Mouse (Mus musculus) limb, embryonic 13.5 days (tissue): ENCODE data around the gene Kat5. TPM values are rescaled to one million over a fixed set of nuclear protein-coding genes. Genes with fewer than 3 reads are reported as not detected.

Experiments used
- ATAC-seq: fragments of 200-750 bp; cut with Nextera tagmentation; 2 replicates; pipeline ENCODE4 v1.8.0; 2017; ENCODE audit warnings: low read depth, moderate number of reproducible peaks, moderate TSS enrichment; ENCODE audit not compliant: low FRiP score
- H3K27ac ChIP-seq: fragments of 300-500 bp; sonication (generic); 2 replicates; pipeline ENCODE4 v1.5.1; 2015; ENCODE audit warnings: inconsistent platforms, mild to moderate bottlenecking, moderate library complexity
- H3K27me3 ChIP-seq: fragments of 300-500 bp; sonication (generic); 2 replicates; pipeline ENCODE4 v1.6.1; 2015; ENCODE audit warnings: mild to moderate bottlenecking, inconsistent platforms
- H3K36me3 ChIP-seq: fragments of 300-500 bp; sonication (generic); 2 replicates; pipeline ENCODE4 v1.6.1; 2015; ENCODE audit warnings: inconsistent platforms, mild to moderate bottlenecking, moderate library complexity
- H3K4me1 ChIP-seq: fragments of 300-500 bp; sonication (generic); 2 replicates; pipeline ENCODE4 v1.6.1; 2015; ENCODE audit warnings: inconsistent platforms
- H3K4me2 ChIP-seq: fragments of 300-500 bp; sonication (generic); replicated peaks from 2 replicates; pipeline ENCODE4 v1.6.1; 2015; ENCODE audit warnings: inconsistent platforms, mild to moderate bottlenecking, moderate library complexity
- H3K4me3 ChIP-seq: fragments of 300-500 bp; sonication (generic); 2 replicates; pipeline ENCODE4 v1.5.1; 2015; ENCODE audit warnings: moderate library complexity, mild to moderate bottlenecking, inconsistent platforms
- H3K9ac ChIP-seq: fragments of 300-500 bp; sonication (generic); 2 replicates; pipeline ENCODE4 v1.6.1; 2015; ENCODE audit warnings: mild to moderate bottlenecking, inconsistent platforms
- H3K9me3 ChIP-seq: fragments of 300-500 bp; sonication (generic); 2 replicates; pipeline ENCODE4 v1.6.1; 2016; ENCODE audit warnings: inconsistent platforms
- WGBS: fragments of 180-500 bp; shearing (Covaris S2); methylation state at CpG from one replicate; pipeline ENCODE4 v1.1.7; 2015; 5-methylcytosine and 5-hydroxymethylcytosine counted together
- polyA plus RNA-seq: library from polyadenylated mRNA; unstranded; fragments of >200 nt; fragmentation: Nextera tagmentation; extraction: Ambion mirVana; gene quantifications from 2 replicates; pipeline ENCODE4 v1.2.1, GENCODE M21; 2015

Kat5 gene
- polyA plus RNA-seq: 61.5 and 62.7 TPM in 2 replicates

DNA sequence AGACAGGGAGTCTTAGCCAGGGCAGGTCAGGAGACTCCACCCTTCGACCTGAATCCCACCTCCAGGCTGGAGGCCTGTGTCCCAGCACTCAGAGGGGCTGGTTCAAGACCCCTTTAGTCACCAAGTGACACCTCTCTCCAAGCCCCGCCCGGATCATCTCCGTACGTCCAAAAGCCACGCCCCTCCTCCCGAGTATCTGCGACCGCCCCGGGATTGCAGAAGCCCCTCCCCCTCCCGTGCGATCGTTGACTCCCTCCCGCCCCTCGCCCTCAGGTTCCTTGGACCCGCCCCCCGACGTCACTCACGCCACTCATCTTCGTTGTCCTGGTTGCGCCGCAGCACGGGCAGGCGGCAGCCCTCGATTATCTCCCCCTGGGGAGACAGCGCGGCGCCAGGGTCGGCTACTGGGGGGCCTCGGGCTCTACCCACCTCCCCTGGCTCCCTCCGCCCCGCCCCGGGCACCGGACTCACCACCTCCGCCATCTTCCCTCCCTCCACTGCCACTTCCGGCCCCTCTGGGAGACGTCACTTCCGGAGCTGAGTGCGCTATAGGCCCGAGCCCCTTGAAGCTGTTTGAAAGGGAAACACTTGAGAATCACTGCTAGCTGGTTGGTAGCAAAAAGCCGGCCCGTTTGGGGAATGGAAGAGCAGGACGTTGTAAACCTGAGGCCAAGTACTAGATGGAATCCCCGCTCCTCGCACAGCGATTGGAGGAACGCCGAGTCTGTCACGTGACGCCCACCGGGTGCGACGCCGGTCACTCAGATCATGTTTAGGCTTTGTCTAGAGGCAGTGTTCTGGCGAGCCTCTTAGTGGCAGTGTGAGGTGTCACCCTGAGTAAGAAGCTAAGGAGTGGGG lies at the start of gene Kat5:
Kat5 (minus strand) TSS at position 691 of the 858 bp plus-strand sequence.
- under 1% methylated on average over 54 of the region's 55 CpGs for WGBS
- peak within 1 kb of the TSS; percentile 85 for H3K9ac ChIP-seq
- H3K27me3 ChIP-seq: peaks cover 2% of the 10 kb centered on the region; the same call in 1 of the 2 replicates
- peak; percentile 95 for ATAC-seq
- peak within 1 kb of the TSS; percentile 65 for H3K4me3 ChIP-seq
- H3K36me3 ChIP-seq: peaks cover 42% of the 10 kb centered on the region
- no peaks in the 10 kb centered on the region for H3K9me3 ChIP-seq
- H3K27ac ChIP-seq: peak within 1 kb of the TSS; percentile 97
- H3K4me1 ChIP-seq: peaks cover 20% of the 10 kb centered on the region
- H3K4me2 ChIP-seq: peak within 1 kb of the TSS; percentile 81

DNA sequence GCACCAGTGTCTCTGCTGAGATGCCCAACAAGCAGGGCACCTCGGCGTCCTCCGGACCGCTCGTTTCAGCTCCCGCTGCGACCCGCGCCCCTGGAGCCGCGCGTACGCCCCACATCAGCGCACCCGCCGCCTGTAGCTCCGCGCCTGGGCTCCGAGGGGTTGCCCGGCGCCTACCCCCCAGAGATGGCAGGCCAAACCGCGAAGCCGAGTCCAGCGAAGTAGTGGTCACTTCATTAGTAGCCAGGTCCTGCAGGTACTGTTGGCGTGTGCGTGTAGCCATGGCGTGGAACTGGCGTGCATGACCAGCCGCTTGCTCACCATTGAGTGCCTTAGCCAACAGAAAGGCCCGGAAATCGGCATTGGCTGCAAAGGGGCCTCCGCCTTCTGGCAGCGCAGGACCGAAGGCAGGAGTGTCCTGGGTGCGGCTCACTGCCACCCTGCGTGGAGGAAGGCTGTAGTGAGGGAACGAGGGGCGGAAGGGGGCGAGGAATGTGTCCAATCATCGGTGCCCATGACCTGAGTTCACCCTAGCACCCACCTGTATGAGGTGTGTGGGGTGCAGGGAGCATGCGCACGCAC lies 44.8 kb upstream of the Kat5 start:
- ATAC-seq: 0 out of 2 replicates have a peak, but pooled peaks have one; percentile 5
- H3K27ac ChIP-seq: no peak overlapping the region
- peak overlapping the region; percentile 82 for H3K4me2 ChIP-seq
- peak overlapping the region; percentile 60 for H3K9ac ChIP-seq
- peaks cover 46% of the 10 kb centered on the region for H3K36me3 ChIP-seq
- peaks cover 22% of the 10 kb centered on the region for H3K4me1 ChIP-seq
- 10% methylated on average over 43 of the region's 43 CpGs for WGBS
- H3K9me3 ChIP-seq: no peaks in the 10 kb centered on the region
- H3K4me3 ChIP-seq: peak overlapping the region; percentile 48
- H3K27me3 ChIP-seq: peaks cover 31% of the 10 kb centered on the region

DNA sequence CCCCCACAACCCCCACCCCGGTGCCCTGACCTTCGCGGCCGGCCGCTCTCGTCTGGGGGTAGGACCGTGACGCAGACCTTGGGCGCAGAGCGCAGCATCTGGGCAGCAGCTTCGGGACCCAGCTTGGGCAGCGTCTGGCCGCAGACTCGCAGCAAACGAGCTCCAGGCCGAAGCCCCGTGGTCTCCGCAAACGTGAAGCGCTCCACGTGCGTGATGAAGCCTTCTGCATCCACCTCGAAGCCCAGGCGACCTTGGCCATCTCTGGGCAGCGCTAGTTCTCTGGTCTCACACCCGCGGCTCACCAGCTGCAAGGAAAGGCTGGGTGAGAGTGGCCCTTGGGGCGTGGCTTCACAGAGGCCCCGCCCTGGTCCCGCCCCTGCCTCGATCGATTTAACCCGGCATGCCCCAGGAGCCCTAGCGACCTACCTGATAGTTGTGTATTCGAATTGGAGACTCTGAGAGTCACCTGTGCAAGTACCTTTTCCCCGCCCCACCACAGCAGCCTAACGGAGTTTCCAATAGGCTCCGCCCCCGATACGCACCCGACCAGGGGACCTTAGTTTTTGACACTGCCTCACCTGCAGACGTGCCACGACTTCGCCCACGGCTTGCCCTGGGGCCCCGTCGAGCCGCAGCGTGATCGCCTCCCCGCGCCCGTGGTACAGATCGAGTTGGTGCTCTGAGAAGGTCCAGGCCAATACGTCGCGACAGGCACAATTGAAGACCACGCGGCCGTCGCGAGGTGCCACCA lies 44.1 kb upstream of the Kat5 start:
- H3K4me1 ChIP-seq: peaks cover 25% of the 10 kb centered on the region
- H3K27me3 ChIP-seq: peaks cover 31% of the 10 kb centered on the region
- peak overlapping the region; percentile 82 for H3K4me2 ChIP-seq
- H3K9me3 ChIP-seq: no peaks in the 10 kb centered on the region
- 5% methylated on average over 61 of the region's 62 CpGs for WGBS
- no peak overlapping the region for H3K27ac ChIP-seq
- peak overlapping the region; percentile 48 for H3K4me3 ChIP-seq
- H3K36me3 ChIP-seq: peaks cover 40% of the 10 kb centered on the region
- H3K9ac ChIP-seq: peak overlapping the region; percentile 60
- peak; percentile 38; the same call in 1 of the 2 replicates for ATAC-seq

DNA sequence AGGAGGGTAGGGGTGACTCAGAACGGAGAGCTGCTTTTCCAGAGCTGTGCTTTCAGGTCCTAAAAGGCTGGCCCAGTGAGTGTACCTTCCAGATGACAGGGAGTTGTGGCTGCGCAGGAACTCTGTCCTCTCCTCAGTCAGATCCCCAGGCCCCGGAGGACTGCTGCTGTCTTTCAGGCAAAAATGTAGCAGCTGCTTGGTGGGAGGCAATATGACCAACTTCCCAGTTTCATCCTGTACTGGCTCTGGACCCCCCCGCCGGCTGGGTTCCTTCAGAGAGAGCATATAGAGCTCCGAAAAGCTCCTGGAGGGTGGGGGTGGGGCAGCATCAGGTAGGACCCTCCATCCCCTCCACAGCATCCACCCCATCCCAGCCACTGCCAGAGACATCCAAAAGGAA lies 42.5 kb upstream of the Kat5 start:
- H3K4me2 ChIP-seq: no peak overlapping the region
- peaks cover 39% of the 10 kb centered on the region for H3K4me1 ChIP-seq
- H3K27ac ChIP-seq: no peak overlapping the region
- no peak overlapping the region for H3K4me3 ChIP-seq
- 0 out of 2 replicates have a peak overlapping the region, but pooled peaks have one; percentile 31 for H3K9ac ChIP-seq
- WGBS: 78% methylated on average over 6 of the region's 6 CpGs
- no peak for ATAC-seq
- peaks cover 41% of the 10 kb centered on the region for H3K36me3 ChIP-seq
- peaks cover 31% of the 10 kb centered on the region for H3K27me3 ChIP-seq
- H3K9me3 ChIP-seq: no peaks in the 10 kb centered on the region

DNA sequence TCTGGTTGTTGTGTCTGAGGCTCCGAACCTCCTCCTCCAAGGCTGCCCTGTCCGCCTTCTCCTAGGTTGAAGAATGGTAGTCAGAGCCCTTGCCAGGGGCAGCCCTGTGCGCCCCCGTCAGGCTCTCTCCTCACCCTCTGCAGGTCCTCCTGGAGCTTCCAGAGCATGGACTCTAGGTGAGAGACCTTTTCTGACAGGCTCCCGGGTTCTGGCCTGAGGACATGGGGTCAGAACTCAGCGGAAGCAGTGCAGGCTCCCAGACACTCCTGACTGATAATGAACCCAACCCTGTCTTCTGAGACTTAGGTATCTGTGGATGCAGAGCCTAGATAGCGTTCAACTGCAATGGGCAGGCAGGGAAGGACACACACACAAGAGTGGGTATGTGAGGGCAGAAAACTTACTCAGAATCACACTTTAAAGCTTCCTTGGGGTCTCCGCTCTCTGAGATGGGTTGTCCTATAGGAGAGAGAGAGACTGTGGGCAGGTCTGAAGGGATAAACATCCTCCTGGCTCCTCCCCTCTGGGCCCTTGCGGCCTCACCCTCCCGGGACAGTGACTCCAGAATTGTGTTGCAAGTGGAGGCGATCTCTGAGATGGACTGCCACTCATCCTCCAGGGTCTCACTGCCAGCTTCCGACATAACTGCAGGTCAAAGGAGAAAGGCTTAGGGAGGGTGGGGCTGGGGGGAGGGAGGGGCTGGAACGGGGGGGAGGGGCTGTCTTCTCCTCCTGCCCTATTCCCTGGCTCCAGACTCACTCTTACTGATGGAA lies 41.7 kb upstream of the Kat5 start:
- Histone ChIP-seq H3K9ac (no peak overlapping the region), H3K9me3 (no peaks in the 10 kb centered on the region), H3K4me3 (no peak overlapping the region), H3K4me2 (no peak overlapping the region), H3K36me3 (peaks cover 50% of the 10 kb centered on the region), H3K27me3 (peaks cover 31% of the 10 kb centered on the region), H3K4me1 (peaks cover 39% of the 10 kb centered on the region), H3K27ac (no peak overlapping the region)
- no peak for ATAC-seq
- 60% methylated on average over 13 of the region's 13 CpGs for WGBS

DNA sequence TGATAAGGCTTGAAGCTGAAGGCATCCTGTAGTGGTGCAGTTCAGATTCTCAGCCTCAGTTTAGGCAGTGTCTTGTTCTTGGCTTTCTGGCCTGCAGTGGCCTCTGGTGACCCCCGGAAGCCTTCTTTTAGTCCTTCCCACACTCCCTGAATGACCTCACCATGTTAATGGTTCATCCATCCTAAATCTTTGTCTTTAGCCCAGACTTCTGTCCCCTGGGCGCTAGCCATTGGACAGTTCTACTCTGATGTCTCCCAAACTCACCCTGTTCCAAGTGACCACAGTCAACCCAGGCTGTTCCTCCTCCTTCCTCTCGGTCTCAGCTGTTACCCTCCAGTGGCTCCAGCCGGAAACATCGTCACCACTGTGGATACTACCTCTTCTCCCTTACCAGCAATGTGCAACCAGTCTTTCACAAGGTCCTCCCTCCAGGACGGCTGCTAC lies 39.3 kb upstream of the Kat5 start:
- Histone ChIP-seq H3K9me3 (no peaks in the 10 kb centered on the region), H3K27me3 (peaks cover 10% of the 10 kb centered on the region), H3K4me1 (peaks cover 25% of the 10 kb centered on the region), H3K4me2 (peak overlapping the region; percentile 66), H3K9ac (peak overlapping the region; percentile 62), H3K27ac (peak overlapping the region; percentile 61; the same call in 1 of the 2 replicates), H3K36me3 (peaks cover 65% of the 10 kb centered on the region), H3K4me3 (peak overlapping the region; percentile 35)
- WGBS: 75% methylated on average over 6 of the region's 6 CpGs
- ATAC-seq: no peak; the same call in 1 of the 2 replicates

DNA sequence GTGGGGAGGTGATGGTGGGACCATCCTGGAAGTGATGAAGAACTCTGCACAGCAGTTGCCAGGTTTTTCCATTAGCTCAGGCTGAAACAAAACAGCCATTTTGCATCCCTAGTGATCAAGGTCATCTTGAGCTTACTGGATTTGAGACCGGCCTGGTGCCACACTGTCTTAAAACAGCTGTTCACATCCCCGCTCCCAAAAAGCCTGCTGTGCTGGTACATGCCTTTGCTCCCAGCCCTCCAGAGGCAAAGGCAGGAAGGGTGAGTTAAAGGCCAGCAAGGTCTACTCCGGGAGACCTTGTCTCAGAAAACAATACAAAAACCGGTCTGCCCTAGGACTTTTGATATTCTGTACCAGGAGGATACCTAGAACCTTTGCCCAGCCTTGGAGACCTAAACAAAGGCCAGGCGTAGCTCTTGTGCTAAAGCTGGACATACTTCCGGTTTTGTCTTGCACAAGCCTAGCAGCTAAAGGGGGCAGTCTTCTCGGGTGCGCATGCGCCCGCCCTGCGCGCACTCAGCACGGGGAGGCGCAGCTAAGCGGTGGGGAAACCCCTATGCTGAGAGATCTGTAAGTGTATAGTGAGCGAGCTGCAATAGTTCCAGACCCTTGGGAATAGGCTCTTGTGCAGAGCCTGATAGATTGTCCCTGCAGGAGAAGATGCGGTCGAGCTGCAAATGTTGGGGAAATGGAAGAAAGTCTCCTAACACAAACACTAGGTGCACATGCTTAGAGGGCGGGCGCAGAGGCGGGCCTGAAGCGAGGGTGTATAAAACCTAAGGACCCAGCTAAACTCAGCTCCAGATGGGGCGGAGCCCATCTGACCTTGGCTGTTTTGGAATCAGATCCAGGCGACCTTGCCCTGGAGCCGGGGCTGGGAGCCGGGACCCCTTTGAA lies 38.6 kb upstream of the Kat5 start:
- peaks cover 72% of the 10 kb centered on the region for H3K36me3 ChIP-seq
- H3K27ac ChIP-seq: peak overlapping the region; percentile 86
- H3K4me3 ChIP-seq: peak overlapping the region; percentile 35
- H3K27me3 ChIP-seq: peaks cover 3% of the 10 kb centered on the region
- peak; percentile 89 for ATAC-seq
- 12% methylated on average over 26 of the region's 26 CpGs for WGBS
- H3K9ac ChIP-seq: peak overlapping the region; percentile 62
- peak overlapping the region; percentile 66 for H3K4me2 ChIP-seq
- H3K9me3 ChIP-seq: no peaks in the 10 kb centered on the region
- peaks cover 18% of the 10 kb centered on the region for H3K4me1 ChIP-seq

DNA sequence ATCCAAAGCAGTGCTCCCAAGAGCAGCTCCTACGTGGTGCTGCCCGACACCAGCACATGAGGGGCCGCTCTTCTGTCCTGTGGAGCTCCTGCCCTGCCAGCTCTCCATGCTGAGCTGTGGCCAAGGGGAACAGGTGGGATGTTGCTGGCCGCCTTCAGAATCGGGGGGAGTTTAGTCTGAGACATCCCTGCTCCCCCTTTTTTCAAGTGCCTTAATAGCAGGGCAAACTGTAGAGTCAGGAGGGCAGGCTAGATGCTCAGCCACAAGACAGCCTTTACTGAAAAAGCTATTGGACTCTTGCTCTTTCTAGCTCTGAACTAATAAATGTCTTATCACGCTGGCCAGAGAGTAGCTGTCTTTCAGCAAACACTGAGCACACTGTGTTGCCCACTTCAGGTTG lies 37.8 kb upstream of the Kat5 start:
- Histone ChIP-seq H3K4me1 (peaks cover 17% of the 10 kb centered on the region), H3K9ac (no peak overlapping the region), H3K27me3 (no peaks in the 10 kb centered on the region), H3K4me3 (no peak overlapping the region), H3K9me3 (no peaks in the 10 kb centered on the region), H3K4me2 (no peak overlapping the region), H3K27ac (peak overlapping the region; percentile 86; the same call in 1 of the 2 replicates), H3K36me3 (peaks cover 80% of the 10 kb centered on the region)
- no peak for ATAC-seq
- WGBS: 96% methylated on average over 6 of the region's 6 CpGs

DNA sequence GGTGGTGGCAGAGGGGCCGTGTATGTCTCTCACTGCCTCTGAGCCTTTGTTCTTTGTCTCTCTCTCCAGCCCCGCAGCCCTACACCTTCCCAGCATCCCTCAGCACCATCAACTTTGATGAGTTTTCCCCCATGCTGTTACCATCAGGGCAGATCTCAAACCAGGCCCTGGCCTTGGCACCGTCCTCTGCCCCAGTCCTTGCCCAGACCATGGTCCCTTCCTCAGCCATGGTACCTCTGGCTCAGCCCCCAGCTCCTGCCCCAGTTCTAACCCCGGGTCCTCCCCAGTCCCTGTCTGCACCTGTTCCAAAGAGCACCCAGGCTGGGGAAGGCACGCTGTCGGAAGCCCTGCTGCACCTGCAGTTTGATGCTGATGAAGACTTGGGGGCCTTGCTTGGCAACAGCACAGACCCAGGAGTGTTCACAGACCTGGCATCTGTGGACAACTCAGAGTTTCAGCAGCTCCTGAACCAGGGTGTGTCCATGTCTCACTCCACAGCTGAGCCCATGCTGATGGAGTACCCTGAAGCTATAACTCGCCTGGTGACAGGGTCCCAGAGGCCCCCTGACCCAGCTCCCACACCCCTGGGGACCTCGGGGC lies 36.8 kb upstream of the Kat5 start:
- no peak overlapping the region for H3K9ac ChIP-seq
- ATAC-seq: no peak
- H3K9me3 ChIP-seq: no peaks in the 10 kb centered on the region
- WGBS: 90% methylated on average over 8 of the region's 8 CpGs
- H3K4me1 ChIP-seq: peaks cover 17% of the 10 kb centered on the region
- no peak overlapping the region for H3K4me2 ChIP-seq
- H3K27me3 ChIP-seq: no peaks in the 10 kb centered on the region
- H3K4me3 ChIP-seq: no peak overlapping the region
- H3K27ac ChIP-seq: no peak overlapping the region
- peaks cover 80% of the 10 kb centered on the region for H3K36me3 ChIP-seq

DNA sequence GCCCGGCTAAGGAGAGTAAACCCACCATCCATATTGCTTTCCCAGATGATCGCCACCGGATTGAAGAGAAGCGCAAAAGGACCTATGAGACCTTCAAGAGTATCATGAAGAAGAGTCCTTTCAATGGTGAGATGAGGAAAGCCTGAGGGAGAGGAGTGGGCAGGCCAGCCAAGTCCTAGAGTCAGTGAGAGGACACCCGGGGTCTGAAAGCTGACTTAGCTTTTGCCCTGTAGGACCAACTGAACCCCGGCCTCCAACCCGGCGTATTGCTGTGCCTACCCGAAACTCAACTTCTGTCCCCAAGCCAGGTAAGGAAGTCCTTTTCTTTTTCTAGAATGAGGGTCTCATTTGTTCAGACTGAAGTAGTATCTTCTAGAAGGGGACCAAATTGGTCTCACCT lies 35.2 kb upstream of the Kat5 start:
- H3K4me1 ChIP-seq: peaks cover 17% of the 10 kb centered on the region
- H3K9me3 ChIP-seq: no peaks in the 10 kb centered on the region
- H3K27ac ChIP-seq: no peak overlapping the region
- H3K27me3 ChIP-seq: no peaks in the 10 kb centered on the region
- no peak for ATAC-seq
- no peak overlapping the region for H3K9ac ChIP-seq
- H3K4me3 ChIP-seq: no peak overlapping the region
- 96% methylated on average over 9 of the region's 9 CpGs for WGBS
- peaks cover 80% of the 10 kb centered on the region for H3K36me3 ChIP-seq
- H3K4me2 ChIP-seq: no peak overlapping the region
